Mouse (Mus musculus): ENCODE results near the gene Leng1.

GRCm38 (mm10) chr7:3616389-3617241, 49.0 kb downstream of the Leng1 start:
- no peak for TF ChIP-seq CTCF (IDR thresholded peaks at IDR 0.05; ENCODE audit: insufficient read depth, low read depth, low read length)
- no peak for TF ChIP-seq POLR2A (IDR thresholded peaks at IDR 0.05; ENCODE audit: insufficient read depth, low read depth, low read length)
